Mouse (Mus musculus) bone marrow, adult 2 months (tissue): ENCODE measurements around the gene Bub3.

ENCODE experiments used
- CTCF ChIP-seq: fragments of 200-500 bp; IDR thresholded peaks from 2 replicates; pipeline ENCODE4 v1.5.1; 2011; ENCODE audit warnings: low read length, control low read depth; ENCODE audit not compliant: control insufficient read depth, insufficient read depth
- POLR2A ChIP-seq: fragments of 200-500 bp; IDR thresholded peaks from 2 replicates; pipeline ENCODE4 v1.6.1; 2011; ENCODE audit warnings: low read depth, mild to moderate bottlenecking, control low read depth, low read length, borderline replicate concordance; ENCODE audit not compliant: control insufficient read depth

DNA sequence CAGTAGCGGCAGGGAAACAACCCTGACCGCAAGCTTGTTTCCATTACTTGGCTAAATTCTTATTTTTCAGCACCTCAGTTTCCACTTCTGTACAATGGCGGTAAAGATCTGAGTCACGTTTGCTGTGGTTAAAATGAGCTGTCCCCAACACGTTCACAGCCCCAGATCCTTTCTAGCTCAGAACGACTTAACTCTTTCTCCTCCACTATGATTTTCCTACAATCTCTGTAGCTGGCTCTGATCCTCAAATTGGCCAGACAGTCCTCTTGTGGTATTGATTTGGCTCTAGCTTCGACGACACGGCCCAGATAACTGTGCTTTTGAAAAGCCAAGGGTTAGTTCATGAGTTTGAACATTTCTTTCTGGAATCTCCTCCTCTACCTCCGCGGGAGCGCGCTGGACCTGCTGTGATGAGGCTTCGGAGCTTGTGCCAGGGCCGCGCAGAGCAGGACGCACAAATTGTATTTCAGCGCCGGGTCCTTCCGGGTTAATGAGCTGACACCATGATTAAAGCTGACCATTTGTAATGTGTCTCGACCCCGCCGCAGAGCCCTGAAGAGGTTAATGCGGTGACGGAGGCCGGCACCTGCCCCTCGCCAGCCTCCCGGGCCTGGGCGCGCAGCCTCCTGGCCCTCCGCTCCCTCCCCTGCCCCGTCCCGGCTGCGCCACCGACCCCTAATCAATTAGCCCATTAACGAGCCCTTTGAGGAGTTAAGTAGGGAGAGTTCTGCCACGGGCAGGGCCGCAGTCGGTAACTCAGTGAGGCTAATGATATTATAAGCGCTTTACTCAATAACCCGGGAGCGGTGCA, 7.9 kb upstream of the Bub3 start:
- TF ChIP-seq CTCF: no peak
- TF ChIP-seq POLR2A: no peak
